Mouse (Mus musculus) retina, adult 2 months (tissue): ENCODE data around the gene Upf3b.
"Not testable (repeated sequence)": the region's sequence is repeated elsewhere in the genome, so short reads cannot be mapped to it uniquely, and the experiment has no call there.

ENCODE experiments used
- DNase-seq: peaks from one replicate; pipeline ENCODE4 v3.0.0-alpha.2; 2012; ENCODE audit warnings: low read depth, low spot score

Gene Upf3b

DNA sequence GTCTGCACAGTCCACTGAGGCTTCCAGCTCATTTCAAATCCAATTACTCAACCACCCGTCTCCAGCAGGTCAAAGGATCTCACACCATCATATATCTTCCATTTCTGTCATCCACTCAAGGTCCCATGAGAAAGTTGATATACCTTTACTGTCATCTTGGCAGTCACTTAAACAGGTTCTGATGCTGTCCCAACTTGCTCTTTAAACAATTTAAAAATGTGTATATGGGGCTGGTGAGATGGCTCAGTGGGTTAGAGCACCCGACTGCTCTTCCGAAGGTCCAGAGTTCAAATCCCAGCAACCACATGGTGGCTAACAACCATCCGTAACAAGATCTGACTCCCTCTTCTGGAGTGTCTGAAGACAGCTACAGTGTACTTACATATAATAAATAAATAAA, 29.8 kb downstream of the Upf3b start:
- DNase-seq, result not testable (repeated sequence)

DNA sequence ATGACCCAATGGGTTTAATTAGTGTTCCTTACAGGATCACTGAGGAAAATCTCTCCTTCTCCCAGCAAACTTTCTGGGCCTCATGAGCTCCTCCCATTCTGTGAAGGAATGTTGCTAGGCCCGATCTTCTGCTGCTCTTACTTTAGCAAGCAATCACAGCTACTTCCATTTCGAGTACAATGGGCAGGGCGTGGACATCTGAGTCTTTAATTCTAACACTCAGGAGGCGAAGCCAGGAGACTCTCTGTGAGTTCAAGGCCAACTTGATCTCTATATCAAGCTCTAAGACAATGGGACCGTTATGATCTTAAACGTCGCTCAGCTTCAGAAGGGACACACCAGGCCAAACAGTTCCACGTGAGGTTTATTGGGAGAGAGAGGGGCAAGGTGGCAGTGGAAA, 33.5 kb downstream of the Upf3b start:
- DNase-seq, result no peak

DNA sequence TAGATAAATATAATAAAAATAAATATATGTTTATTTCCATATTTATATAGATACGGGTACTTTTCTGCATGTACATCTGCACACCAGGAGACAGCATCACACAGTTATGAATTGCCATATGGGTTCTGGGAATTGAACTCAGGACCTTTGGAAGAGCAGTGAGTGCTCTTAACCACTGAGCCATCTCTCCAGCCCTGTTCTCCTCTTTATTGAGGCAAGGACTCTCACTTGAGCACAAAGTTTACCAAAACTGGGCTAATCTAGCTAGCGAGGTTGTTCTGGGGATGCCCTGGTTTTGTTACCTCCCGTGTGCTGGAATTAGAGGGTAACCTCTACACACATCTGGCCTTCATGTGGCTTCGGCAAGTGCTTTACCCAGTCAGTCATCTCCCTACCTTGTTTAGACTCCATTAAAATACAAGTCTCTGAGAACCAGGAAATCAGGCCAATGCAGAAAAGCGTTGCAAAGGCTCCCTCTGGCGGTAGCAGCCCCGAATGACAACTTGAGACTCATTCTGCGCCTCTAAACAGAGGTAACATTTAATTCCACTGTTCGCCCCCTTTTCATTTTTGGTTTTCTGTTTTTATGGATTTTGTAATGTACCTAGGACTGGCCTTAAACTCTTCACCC, 35.7 kb downstream of the Upf3b start:
- peak; percentile 16 for DNase-seq

DNA sequence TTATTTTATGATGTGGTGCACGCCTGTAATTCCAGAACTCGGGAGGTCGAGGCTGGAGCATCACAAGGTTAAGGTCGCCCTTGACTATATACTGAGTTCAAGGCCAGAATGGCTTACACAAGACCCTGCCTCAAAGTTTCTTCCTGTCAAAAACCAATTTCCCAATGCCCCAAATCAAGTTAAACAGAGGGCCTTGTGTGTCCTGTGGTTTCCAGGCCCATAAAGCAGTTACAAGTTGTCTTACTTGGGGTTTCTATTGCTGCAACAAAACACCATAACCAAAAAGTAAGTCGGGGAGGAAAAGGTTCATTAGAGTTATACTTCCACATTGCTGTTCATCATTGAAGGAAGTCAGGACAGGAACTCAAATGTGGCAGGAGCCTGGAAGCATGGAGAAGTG, 41.4 kb downstream of the Upf3b start:
- DNase-seq, result no peak

DNA sequence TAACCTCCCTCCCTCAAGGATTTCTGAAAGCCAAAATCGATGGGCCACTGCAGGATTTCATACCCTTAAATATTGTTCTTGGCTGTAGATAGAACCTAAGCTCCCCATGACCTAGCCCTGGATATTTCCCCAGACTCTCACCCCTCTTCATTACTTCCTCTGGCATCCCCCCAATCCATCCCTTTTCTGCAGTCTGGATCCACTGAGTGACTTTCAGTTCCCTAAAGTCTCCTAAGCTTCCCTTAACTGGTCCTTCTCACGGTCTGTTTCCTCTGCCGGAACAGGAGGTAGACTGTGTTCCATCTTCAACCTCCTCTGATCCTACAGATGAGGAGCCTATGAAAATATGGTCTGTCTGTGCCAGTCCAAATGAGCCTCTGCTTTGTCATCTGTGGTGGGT, 42.8 kb downstream of the Upf3b start:
- no peak for DNase-seq

DNA sequence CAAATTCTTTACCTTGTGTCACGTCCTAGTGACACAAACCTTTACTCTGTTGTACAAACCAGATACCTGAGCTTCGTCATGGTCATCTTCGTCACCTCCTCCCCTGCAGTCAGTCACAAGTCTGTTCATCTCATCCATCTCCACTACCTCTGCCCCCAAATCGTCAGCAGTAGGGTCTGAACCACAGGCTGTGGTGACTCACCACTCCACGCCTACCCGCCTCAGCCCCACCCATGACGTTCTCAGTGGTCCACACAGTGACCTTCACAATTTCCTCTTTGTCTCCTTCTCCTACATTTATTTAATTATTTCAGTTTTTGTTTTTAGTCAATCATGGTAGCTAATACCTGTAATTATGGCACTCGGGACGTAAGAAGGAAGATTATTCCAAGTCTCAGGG, 46.2 kb downstream of the Upf3b start:
- no peak for DNase-seq

DNA sequence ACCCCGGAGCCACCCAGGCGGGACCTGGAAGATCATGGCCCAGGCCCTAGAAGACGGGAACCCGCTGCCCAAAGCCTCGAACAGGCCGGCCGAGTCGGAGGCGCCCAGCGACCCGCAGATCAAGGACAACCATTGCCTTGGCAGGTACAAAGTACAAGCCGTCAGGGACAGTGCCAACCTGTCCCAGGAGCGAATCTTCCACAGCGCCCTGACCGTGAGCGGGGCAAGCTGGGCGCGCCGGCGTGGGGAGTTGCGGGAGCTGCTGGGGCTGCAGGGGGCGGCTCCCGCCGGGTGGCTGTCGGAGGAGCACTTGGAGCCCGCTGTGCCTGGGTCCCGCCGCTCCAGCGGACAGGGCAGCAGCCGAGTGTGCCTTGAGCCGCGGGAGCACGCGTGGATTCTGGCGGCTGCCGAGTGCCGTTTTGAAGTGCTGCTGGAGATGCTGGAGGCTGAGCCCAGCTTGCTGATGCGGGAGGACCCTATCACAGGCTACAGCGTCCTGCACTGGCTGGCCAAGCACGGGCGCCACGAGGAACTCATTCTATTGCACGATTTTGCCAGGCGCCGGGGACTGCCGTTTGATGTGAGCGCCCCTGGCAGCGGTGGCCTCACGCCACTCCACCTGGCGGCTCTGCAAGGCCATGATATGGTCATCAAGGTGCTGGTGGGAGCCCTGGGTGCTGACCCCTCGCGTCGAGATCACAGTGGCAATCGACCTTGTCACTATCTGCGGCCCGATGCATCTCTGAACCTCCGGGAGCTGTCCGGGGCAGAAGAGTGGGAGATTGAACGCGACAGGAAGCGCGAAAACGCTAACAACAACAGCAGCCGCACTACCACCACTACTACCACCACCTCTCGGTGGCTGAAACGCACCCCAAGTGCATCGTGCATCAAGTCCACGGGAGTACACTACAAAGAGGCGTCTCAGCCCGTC, 61.0 kb downstream of the Upf3b start:
- DNase-seq, result no peak

DNA sequence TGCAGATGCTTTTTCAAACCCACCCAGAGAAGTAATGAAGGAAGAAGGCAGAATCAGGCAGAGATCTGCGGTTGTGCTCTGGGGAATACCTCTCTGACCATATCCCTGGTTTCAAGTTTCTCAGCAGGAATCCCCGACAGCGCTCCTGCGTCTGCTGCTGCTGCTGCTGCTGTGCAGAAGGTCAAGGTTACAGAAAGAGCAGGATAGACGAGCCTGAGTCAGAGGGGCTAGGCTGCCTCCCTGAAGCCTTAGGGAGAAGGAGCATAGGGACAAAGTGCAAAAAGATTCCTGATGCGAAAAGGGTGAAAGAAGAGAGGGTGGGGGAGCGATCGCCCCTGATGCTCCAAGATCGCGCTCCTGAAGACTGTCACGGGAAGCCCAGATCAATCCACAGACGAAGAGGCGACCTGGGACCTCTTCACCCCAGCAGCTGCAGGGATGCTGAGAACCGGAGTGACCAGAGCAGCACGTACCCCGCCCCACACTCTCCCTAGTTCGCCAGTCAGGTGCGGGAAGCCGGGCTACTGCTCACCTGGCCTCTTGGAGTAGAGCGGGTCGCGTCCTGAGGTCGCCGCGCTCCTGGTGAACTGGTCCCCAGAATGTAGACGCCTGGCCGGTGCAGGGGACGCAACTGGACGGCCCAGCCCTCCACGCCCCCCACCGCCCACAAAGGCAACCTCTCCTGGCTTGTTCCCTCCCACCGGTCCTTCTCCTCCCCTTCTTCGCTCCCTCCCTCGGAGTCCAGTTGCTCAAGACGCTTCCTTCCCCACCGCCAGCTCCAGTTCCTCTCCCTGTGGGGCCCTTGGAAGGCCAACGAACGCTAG, 61.8 kb downstream of the Upf3b start, which contains the start of gene Sowahd:
TSS of gene Sowahd (plus strand) at position 780 of the 824 bp plus-strand sequence.
- no peak for DNase-seq

DNA sequence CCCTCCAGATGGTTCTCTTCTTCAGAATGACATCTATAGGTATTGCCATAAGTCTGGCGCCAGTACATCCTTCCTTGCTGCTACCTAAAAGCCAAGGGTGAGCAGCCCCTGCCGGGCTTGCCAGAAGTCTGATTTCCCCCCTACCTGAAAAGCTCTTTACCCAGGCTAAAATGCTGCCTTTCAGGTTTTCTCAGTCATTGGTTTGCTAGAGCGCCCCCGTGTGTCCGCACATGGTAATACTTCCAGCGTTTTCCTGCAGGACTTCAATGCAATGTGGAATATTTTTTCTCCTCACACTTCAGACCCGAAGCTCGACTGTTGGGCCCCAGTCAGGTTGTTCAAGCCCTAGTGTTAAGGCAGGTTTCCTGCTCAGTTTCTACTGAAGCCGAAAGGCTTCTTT, 67.4 kb downstream of the Upf3b start:
- peak; percentile 16 for DNase-seq
